Mouse (Mus musculus) erythroblast, embryonic 14.5 days (primary cell): ENCODE results near the gene Malsu1.

Experiments
- GATA1 ChIP-seq: IDR thresholded peaks from 2 replicates; pipeline ENCODE4 v1.6.1; 2012; ENCODE audit warnings: low read length, inconsistent platforms, mixed read lengths
- TAL1 ChIP-seq: IDR thresholded peaks from 3 replicates; pipeline ENCODE4 v1.6.1; 2012; ENCODE audit warnings: low read length, inconsistent platforms, mixed read lengths

DNA sequence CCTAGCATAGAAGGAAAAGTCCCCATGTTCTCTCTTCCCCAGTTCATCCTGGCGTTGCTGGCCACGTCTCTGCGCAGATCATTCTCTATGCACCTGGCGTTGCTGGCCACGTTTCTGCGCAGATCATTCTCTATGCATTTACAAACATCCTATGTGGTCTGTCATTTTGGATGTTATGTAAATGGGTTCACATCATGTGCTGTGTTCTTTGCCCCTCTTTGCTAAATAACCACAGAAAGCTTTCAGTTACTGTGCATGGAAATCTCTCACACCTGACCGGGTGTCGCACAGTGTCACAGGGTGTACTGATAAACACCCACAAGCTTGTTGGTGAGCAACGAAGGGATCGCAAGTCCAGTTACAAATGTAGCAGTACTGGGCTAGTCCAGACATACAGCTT is 25.2 kb upstream of the Malsu1 start:
- TF ChIP-seq GATA1, result no peak
- no peak for TF ChIP-seq TAL1
